Mouse (Mus musculus): ENCODE data around the gene Rrad. TPM values are rescaled to one million over a fixed set of nuclear protein-coding genes. Genes with fewer than 3 reads are reported as not detected.
"Not testable (repeated sequence)": the region's sequence is repeated elsewhere in the genome, so short reads cannot be mapped to it uniquely, and the experiment has no call there.

The Rrad gene
- total RNA-seq (2021) = 100 to 1,000 TPM in 1 of 2 experiments, 10 to 100 TPM in 1; 88.7 to 108 TPM
- long read RNA-seq, experiment 1, transcript Rrad-201 (5 exons, 1,577 nt) = major isoform, 77 of 117 reads
- long read RNA-seq, experiment 1, partial matches to known transcripts = 16 of 117 reads
- long read RNA-seq, experiment 1, other reads (novel, unspliced or antisense) = 24 of 117 reads
- long read RNA-seq, experiment 2, transcript Rrad-201 (5 exons, 1,577 nt) = major isoform, 12 of 22 reads
- long read RNA-seq, experiment 2, partial matches to known transcripts = 9 of 22 reads
- long read RNA-seq, experiment 2, other reads (novel, unspliced or antisense) = 1 of 22 reads

GRCm38 (mm10) chr8:104630981-104631663, at the start of gene Rrad:
Gene Rrad (minus strand): TSS chr8:104631327.
- DNase-seq = peak; percentile 74 to 85

- DNase-seq = no peak
Measured at GRCm38 (mm10) chr8:104655614-104656013, 24.5 kb upstream of the Rrad start.

DNA sequence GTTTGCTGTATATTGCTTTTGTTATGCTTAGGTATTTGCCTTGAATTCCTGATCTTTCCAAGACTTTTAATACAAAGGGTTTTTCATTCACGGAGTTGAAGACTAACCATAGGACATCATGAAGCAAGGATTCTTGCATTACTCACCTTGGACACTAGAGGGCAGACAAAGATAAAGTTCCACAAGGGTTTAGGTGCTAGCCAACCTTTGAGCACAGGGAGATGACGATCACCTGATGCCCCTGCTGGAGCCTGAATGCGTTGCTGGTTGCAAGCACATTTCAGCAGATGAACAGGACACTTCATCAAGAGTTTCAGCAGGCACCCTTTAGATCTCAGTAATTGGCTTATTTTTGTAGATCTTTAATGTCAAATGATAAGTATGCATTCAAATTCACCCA, 23.9 kb upstream of the Rrad start:
- peak; percentile 76 to 85 for DNase-seq

DNA sequence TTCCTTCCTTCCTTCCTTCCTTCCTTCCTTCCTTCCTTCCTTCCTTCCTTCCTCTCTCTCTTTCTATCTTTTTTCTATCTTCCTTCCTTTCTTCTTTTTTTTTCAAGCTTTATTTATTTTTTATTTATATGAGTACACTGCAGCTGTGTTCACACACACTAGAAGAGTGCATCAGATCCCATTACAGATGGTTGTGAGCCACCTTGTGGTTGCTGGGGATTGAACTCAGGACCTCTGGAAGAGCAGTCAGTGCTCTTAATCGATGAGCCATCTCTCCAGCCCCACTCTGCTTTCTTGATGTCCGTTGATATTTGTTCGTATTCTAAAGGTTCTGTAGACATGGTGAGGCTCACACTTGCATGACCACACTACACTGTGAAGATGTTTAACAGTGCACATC, 13.1 kb upstream of the Rrad start:
- not testable (repeated sequence) for DNase-seq

- no peak for DNase-seq
Measured at GRCm38 (mm10) chr8:104642324-104642654, 11.2 kb upstream of the Rrad start.

GRCm38 (mm10) chr8:104641426-104642323, 10.5 kb upstream of the Rrad start, which contains the start of gene Ciao2b:
Gene Ciao2b (minus strand): TSS chr8:104641965.
- peak; percentile 93 to 96 for DNase-seq

GRCm38 (mm10) chr8:104640831-104641370, 9.8 kb upstream of the Rrad start:
- DNase-seq = no peak

GRCm38 (mm10) chr8:104640241-104640640, 9.1 kb upstream of the Rrad start:
- peak in 1 of 2 experiments; percentile 1 for DNase-seq

GRCm38 (mm10) chr8:104638010-104638409, 6.9 kb upstream of the Rrad start:
- peak in 1 of 2 experiments; percentile 1 for DNase-seq

GRCm38 (mm10) chr8:104635004-104635710, 4.0 kb upstream of the Rrad start:
- no peak for DNase-seq

DNA sequence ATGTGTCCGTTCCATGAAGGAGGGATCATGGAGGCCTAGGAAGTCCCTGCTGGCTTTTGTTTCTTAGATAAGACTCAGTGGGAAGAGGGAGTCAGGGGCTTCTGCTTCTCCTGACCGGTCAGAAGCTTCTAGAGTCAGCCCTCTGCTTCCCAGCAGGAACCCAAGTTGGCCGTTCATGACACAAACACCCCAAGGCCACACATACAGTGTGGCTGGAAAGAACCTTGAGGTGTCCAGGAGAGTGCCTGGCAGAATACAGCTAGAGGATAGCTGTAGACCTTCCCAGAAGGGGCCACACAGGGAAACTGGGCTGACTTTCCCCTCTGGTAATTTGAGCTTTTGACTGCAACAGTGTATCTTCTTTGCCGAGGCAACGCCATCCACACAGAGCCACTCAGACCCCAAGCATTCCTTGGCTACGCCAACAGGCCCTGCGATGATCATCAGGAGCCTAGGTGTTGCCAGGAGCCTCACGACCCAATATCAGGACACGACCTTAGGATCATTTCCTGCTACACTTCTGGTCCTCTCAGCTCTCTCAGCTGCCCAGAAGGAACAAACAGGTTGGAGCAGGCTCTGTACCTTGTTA, 2.1 kb upstream of the Rrad start:
- peak; percentile 39 to 44 for DNase-seq

- no peak for DNase-seq
Measured at GRCm38 (mm10) chr8:104632486-104632885, 1.4 kb upstream of the Rrad start.

- DNase-seq = peak; percentile 59 to 64
Measured at GRCm38 (mm10) chr8:104631975-104632374, 848 bp upstream of the Rrad start.

DNA sequence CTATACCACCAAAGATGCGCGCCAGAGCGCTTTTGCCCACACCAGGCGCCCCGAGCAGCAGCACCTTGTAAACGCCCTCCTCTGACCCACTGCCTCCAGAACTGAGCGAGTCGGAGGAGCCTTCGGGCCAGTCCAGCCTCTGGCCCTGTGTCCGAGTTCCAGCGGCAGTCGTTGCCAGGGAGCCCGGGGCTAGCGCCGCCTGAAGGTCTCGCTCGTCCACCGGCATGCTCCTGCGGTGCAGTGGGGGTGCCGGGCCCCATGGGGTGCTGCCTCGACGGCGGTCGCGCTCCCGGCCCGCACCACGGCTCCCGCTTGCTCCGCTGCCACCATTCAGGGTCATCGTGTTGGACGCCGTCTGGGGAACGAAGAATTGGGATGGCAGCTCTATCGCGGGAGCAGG, 553 bp downstream of the Rrad start:
- DNase-seq = peak; percentile 46 to 58

DNA sequence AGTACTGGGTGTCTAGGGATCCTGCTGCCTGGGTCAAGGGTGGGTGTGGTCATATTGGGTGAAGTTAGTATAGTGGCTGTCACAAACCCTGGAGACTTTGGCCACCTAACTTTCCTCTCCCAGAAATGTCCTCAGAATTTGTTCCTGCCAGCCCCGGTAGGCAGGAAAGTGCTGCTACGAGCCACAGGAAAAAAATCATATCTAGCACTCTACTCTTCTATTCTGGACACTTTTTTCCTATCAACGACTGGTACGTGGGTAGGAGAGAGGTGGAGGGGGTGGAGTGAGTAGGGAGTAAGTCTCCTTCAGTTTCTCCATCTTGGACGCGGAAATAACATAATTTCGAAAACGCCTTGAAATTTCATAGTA, 1.0 kb downstream of the Rrad start:
- no peak for DNase-seq

DNA sequence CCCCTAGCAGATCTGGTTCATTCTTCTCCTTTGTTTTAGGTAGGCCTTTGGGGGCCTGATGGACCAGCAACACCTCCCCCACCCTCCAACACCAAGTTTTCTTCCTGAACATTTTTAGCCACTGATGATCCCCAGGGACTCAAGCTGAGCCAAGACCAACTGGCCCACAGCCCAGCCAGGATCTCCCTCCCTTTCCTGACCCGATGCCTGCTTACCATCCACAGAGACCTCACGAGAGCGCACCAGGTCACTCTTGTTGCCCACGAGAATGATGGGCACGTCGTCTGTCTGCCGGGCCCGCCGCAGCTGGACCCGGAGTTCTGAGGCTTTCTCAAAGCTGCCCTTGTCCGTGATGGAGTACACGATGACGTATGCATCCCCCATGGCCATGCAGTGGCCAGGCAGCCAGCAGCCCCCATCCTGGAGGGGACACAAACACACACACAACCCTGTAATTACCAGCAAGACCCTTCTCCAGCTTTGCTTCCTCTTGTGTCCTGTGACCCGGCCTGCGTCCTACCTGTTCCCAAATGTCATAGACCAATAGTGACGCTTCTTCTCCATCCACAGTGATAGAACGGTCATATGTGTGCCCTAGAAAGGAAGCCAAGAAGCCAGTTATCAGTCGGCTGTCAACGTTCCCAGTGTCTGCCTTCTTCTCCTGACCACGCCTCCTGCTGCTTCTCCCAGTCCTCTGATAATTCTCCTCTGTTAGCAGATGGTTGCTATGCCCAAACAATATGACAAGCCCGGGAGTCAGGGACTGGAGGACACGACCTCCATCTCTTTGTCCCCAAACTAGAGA, 1.6 kb downstream of the Rrad start:
- DNase-seq = peak; percentile 87 to 89

GRCm38 (mm10) chr8:104628402-104628801, 2.7 kb downstream of the Rrad start:
- peak; percentile 52 to 63 for DNase-seq

GRCm38 (mm10) chr8:104627065-104627740, 3.9 kb downstream of the Rrad start:
- no peak for DNase-seq

GRCm38 (mm10) chr8:104624161-104624560, 7.0 kb downstream of the Rrad start, which contains the start of gene Cdh16:
Gene Cdh16 (minus strand): TSS chr8:104624396.
- DNase-seq = no peak

DNA sequence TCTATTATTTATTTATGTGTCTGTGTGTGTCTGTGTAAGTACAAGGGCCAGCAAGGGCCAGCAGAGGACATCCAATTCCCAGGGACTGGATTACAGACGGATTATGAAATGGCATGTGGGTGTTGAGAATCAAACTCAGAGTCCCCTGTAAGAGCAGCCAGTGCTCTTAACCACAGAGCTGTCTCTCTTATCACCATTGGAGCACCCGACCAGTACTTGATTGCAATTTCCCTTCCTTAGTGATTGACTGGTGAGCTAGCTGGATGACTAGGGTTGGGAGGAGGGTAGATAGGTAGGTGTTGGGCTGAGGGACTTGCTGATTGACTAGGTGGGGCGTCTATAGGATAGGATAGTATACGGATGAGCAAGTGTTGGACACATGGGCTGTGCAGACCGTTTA, 10.4 kb downstream of the Rrad start:
- DNase-seq = no peak

All from heart, adult 18-20 months (tissue).